Mouse (Mus musculus): ENCODE measurements around the gene Ccin. TPM values are rescaled to one million over a fixed set of nuclear protein-coding genes. Genes with fewer than 3 reads are reported as not detected.

Ccin gene
- polyA plus RNA-seq, 1 experiment from 2014 or later, result not detected

DNA sequence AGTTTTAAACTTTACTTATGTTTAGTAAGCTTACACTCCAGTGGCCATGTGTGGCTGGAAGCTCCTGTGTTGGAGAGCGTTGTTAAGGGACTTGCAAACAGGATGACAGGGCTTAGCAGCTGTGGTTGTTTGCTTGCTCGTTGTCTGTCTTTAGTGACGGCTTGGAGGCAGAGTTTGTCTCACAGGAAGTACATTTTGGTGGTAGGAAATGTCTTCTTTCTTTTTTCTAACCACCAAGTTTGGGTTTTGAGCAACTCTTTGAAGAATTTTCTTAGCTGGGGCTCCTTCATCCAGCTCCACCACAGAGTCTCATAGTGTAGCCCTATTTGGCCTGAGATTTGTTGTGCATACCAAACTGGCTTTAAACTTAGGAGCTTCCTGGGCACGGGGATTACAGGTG, 39.0 kb downstream of the Ccin start:
- Histone ChIP-seq H3K4me1 (replicated peaks) (no peaks in the 10 kb centered on the region; the same call in 1 of the 2 replicates), H3K4me3 (no peak overlapping the region), H3K9ac (no peak overlapping the region), H3K36me3 (peaks cover 83% of the 10 kb centered on the region), H3K4me2 (no peak overlapping the region), H3K27ac (no peak overlapping the region), H3K9me3 (replicated peaks) (no peaks in the 10 kb centered on the region), H3K27me3 (no peaks in the 10 kb centered on the region)
- 77% methylated on average over 4 of the region's 4 CpGs for WGBS
- no peak for ATAC-seq (replicated peaks; ENCODE audit: insufficient number of reproducible peaks, insufficient read depth, low FRiP score, low read depth)

DNA sequence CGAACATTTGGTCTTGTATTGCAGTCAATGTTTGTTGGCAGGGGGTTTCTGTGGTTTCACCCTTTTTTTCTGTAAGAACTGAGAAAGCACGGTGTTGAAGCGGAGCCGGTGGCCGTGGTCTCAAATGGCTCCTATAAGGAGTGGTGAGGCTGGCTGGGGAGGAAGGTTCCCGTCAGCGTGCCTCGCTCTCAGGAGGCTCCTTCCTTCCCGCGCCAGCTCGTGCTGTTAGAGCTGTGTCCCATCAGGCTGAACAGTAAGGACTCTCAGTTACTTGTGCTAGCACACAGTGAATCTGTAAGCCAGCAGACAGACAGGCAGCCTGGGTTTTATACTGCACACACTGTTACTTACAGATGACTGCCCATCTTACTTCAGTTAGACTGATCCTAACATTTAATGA, 39.5 kb downstream of the Ccin start:
- peaks cover 86% of the 10 kb centered on the region for H3K36me3 ChIP-seq

GRCm38 (mm10) chr4:44023681-44024080, 40.4 kb downstream of the Ccin start:
- H3K9me3 ChIP-seq (replicated peaks), result no peaks in the 10 kb centered on the region
- no peak overlapping the region for H3K9ac ChIP-seq
- peaks cover 88% of the 10 kb centered on the region for H3K36me3 ChIP-seq
- H3K27me3 ChIP-seq, result no peaks in the 10 kb centered on the region
- ATAC-seq (replicated peaks; ENCODE audit: insufficient number of reproducible peaks, insufficient read depth, low FRiP score, low read depth), result no peak
- 90% methylated on average over 9 of the region's 9 CpGs for WGBS
- no peak overlapping the region for H3K27ac ChIP-seq
- H3K4me1 ChIP-seq (replicated peaks), result peaks cover 11% of the 10 kb centered on the region
- no peak overlapping the region for H3K4me3 ChIP-seq
- H3K4me2 ChIP-seq, result no peak overlapping the region

More for the DNA sequence above, 39.5 kb downstream of the Ccin start:
- H3K4me2 ChIP-seq, result no peak overlapping the region
- H3K9ac ChIP-seq, result no peak overlapping the region
- no peak overlapping the region for H3K27ac ChIP-seq
- H3K9me3 ChIP-seq (replicated peaks), result no peaks in the 10 kb centered on the region
- 81% methylated on average over 11 of the region's 11 CpGs for WGBS
- H3K4me3 ChIP-seq, result no peak overlapping the region
- H3K4me1 ChIP-seq (replicated peaks), result peaks cover 3% of the 10 kb centered on the region
- no peaks in the 10 kb centered on the region for H3K27me3 ChIP-seq
- no peak for ATAC-seq (replicated peaks; ENCODE audit: insufficient number of reproducible peaks, insufficient read depth, low FRiP score, low read depth)

- Histone ChIP-seq H3K27me3 (no peaks in the 10 kb centered on the region), H3K27ac (no peak overlapping the region), H3K4me2 (no peak overlapping the region), H3K4me1 (replicated peaks) (peaks cover 17% of the 10 kb centered on the region), H3K36me3 (peaks cover 88% of the 10 kb centered on the region), H3K9ac (no peak overlapping the region), H3K4me3 (no peak overlapping the region), H3K9me3 (replicated peaks) (no peaks in the 10 kb centered on the region)
- ATAC-seq (replicated peaks; ENCODE audit: insufficient number of reproducible peaks, insufficient read depth, low FRiP score, low read depth), result no peak
- WGBS, result 94% methylated on average over 6 of the region's 6 CpGs
Observed at GRCm38 (mm10) chr4:44024241-44024640, 41.0 kb downstream of the Ccin start.

DNA sequence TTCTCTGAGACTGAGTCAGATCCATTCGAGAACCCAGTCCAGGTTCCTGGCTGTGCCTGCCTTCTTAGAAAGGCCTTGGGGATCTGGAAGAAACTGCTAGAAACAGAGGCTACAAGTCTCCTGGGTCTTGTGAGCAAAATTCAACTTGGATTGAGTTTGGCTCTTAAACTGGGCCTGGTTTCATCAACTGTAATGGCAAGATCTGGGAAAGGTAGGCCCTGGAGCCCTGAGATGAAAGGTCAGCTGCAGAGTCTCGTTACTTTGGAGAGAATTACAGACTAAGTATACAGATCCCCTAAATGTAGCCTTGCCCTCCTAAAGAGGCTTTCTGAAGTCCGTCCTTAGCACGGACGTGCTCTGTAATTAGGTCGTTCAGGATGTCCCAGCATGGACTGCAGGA, 42.3 kb downstream of the Ccin start:
- Histone ChIP-seq H3K4me1 (replicated peaks) (peaks cover 30% of the 10 kb centered on the region), H3K4me2 (no peak overlapping the region), H3K9me3 (replicated peaks) (no peaks in the 10 kb centered on the region), H3K27ac (no peak overlapping the region), H3K9ac (no peak overlapping the region), H3K36me3 (peaks cover 81% of the 10 kb centered on the region), H3K27me3 (no peaks in the 10 kb centered on the region), H3K4me3 (no peak overlapping the region)
- no peak for ATAC-seq (replicated peaks; ENCODE audit: insufficient number of reproducible peaks, insufficient read depth, low FRiP score, low read depth)
- WGBS, result 88% methylated on average over 6 of the region's 6 CpGs

DNA sequence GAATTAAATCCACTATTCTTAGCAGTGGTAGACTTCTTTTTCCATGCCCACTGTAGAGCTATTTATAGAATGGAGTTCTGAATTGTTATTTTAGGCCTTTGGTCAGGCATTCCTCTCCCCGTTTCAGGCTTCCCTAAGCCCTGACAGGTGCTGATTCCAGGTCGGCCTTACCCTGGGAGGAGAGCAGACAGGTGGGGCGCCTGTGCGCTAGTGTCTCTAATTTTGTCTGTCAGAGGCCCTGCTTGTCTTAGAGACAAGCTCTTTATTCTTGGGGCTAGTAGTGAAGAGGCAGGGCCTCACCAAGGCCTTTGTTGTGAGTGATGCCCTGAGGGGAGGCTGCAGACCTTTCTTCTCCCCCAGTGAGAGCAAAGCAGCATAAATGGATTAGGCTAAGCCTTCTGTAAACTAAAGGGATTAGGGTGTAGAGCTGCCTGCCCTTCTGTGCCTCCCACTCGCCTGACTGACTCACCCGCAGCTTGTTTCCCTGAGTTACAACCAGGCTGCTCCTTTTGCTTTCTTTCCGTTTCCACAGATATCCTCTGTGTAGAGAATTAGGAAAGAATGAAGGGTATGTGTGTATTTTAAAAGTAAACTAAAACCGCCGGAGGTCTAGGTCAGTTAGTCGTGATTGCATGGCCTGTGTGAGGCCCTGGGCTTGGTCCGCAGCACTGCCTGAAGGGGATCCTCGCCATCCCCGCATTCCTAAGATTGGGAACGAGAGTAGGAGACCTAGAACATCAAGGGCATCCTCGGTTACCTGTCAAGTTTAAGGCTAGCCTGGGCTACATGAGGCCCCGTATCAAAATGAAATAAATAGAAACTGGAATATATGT, 45.2 kb downstream of the Ccin start:
- Histone ChIP-seq H3K4me1 (replicated peaks) (peaks cover 41% of the 10 kb centered on the region), H3K27ac (peak overlapping the region; percentile 96), H3K9ac (peak overlapping the region; percentile 31), H3K4me3 (no peak overlapping the region), H3K9me3 (replicated peaks) (no peaks in the 10 kb centered on the region), H3K27me3 (no peaks in the 10 kb centered on the region), H3K36me3 (peaks cover 75% of the 10 kb centered on the region), H3K4me2 (peak overlapping the region; percentile 47)
- WGBS, result 43% methylated on average over 16 of the region's 16 CpGs
- ATAC-seq (replicated peaks; ENCODE audit: insufficient number of reproducible peaks, insufficient read depth, low FRiP score, low read depth), result peak; percentile 61

DNA sequence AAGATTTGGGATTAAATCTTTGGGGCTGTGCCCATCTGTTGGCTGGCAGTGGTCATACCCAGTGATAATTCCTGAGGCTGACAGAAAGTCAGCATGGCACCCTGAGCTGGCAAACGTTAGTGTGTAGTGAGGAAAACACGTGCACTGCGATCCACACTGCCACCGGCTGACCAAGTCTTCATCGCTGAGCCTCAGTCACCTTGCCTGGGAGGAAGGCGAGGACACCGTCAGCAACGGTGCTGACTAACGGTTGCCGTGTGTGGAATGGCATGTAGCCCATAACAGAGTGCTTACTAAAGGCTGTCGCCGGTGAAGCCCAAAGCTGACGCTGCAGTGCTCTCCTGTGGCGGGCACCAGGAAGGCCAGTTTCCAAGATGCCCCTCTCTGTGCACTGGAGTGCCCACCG, 46.4 kb downstream of the Ccin start:
- 66% methylated on average over 15 of the region's 15 CpGs for WGBS
- H3K9ac ChIP-seq, result no peak overlapping the region
- peak; percentile 58; the same call in 1 of the 2 replicates for ATAC-seq (replicated peaks; ENCODE audit: insufficient number of reproducible peaks, insufficient read depth, low FRiP score, low read depth)
- H3K4me1 ChIP-seq (replicated peaks), result peaks cover 41% of the 10 kb centered on the region
- no peak overlapping the region for H3K4me3 ChIP-seq
- H3K9me3 ChIP-seq (replicated peaks), result no peaks in the 10 kb centered on the region
- peaks cover 68% of the 10 kb centered on the region for H3K36me3 ChIP-seq
- H3K4me2 ChIP-seq, result no peak overlapping the region
- H3K27ac ChIP-seq, result peak overlapping the region; percentile 96
- no peaks in the 10 kb centered on the region for H3K27me3 ChIP-seq

GRCm38 (mm10) chr4:44031521-44031920, 48.2 kb downstream of the Ccin start:
- Histone ChIP-seq H3K4me1 (replicated peaks) (peaks cover 41% of the 10 kb centered on the region), H3K9ac (no peak overlapping the region), H3K4me3 (no peak overlapping the region), H3K36me3 (peaks cover 54% of the 10 kb centered on the region), H3K9me3 (replicated peaks) (no peaks in the 10 kb centered on the region), H3K27me3 (no peaks in the 10 kb centered on the region), H3K4me2 (no peak overlapping the region), H3K27ac (peak overlapping the region; percentile 13; the same call in 1 of the 2 replicates)
- peak; percentile 35; the same call in 1 of the 2 replicates for ATAC-seq (replicated peaks; ENCODE audit: insufficient number of reproducible peaks, insufficient read depth, low FRiP score, low read depth)
- WGBS, result 70% methylated on average over 5 of the region's 5 CpGs

Other genes starting within 250 kb of the Ccin start
- gene Olfr159, start 212.5 kb upstream of the Ccin start, polyA plus RNA-seq (2015; fragmentation: Nextera tagmentation; extraction: Ambion mirVana), result not detected in 2 replicates
- gene Olfr156, start 159.6 kb upstream of the Ccin start, polyA plus RNA-seq (2015; fragmentation: Nextera tagmentation; extraction: Ambion mirVana), result not detected in 2 replicates
- not detected in 2 replicates for gene Olfr157, start 143.3 kb upstream of the Ccin start, polyA plus RNA-seq (2015; fragmentation: Nextera tagmentation; extraction: Ambion mirVana)
- not detected in 2 replicates for gene Olfr155, start 131.9 kb upstream of the Ccin start, polyA plus RNA-seq (2015; fragmentation: Nextera tagmentation; extraction: Ambion mirVana)
- gene Reck, start 108.0 kb upstream of the Ccin start, polyA plus RNA-seq (2015; fragmentation: Nextera tagmentation; extraction: Ambion mirVana), result 8.1 and 12.3 TPM in 2 replicates
- gene Glipr2, start 26.1 kb upstream of the Ccin start, polyA plus RNA-seq (2015; fragmentation: Nextera tagmentation; extraction: Ambion mirVana), result 44.3 and 53.2 TPM in 2 replicates
- 130 and 146 TPM in 2 replicates for gene Clta, start 21.0 kb downstream of the Ccin start, polyA plus RNA-seq (2015; fragmentation: Nextera tagmentation; extraction: Ambion mirVana)
- 27.3 and 35.2 TPM in 2 replicates for gene Gne, start 100.7 kb downstream of the Ccin start, polyA plus RNA-seq (2015; fragmentation: Nextera tagmentation; extraction: Ambion mirVana)

All from heart, embryonic 15.5 days (tissue).